Mouse (Mus musculus) adrenal gland, adult 10 weeks (tissue): ENCODE data around the gene Ltb4r2. TPM values are rescaled to one million over a fixed set of nuclear protein-coding genes. Genes with fewer than 3 reads are reported as not detected.

Source experiments
- polyA plus RNA-seq: library from polyadenylated mRNA; stranded (reverse); fragments of 350-450 nt; fragmentation: Illumina TruSeq; extraction: RNeasy Lipid Tissue Mini Kit (QIAGEN cat#74804); gene quantifications from one replicate; pipeline ENCODE4 v1.2.3, GENCODE M21; 2014; ENCODE audit warnings: low read depth, low replicate concordance

Ltb4r2 gene
- polyA plus RNA-seq: not detected

DNA sequence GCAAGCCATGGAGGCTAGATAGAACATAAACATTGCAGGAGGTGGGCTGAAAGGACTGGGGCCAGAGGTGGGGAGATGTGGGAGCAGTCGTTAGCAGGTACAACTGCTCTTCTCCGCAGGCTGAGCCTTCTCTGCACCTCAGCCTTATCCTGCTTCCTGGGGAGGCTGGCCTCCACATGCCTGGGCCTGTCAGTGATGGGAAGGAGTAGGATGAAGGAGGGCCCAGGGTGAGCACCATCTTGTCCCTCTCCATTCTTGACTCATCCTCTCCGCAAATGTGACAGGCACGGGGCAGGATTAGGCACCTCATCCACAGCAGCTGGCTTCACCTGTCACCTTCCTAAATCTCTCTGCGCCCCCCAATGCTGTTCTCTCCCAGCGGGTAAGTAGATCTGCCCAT lies at the start of gene Ltb4r2:
Ltb4r2 (plus strand) TSS at position 266 of the 400 bp plus-strand sequence.

DNA sequence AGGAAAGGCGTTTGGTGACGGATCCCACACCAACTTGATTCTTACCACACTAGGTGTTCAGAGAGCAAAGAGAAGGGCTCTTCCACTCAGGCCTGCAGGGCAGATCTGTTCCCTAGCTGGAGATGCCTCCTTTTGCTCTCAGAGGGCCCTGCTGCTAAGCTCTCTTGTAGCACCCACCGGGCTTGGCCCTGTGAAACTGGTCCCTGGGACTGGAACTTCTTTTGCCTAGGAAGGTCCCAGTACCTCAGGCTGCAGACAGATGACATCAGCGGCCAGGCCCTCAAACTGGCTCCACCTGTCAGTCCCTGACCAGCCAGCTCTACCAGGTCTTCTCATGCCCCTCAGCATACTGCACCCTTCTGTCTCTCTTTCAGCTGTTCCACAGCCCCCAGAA lies 47.5 kb upstream of the Ltb4r2 start, which contains the start of gene Tgm1:
Tgm1 (minus strand) TSS at position 198 of the 394 bp plus-strand sequence.

DNA sequence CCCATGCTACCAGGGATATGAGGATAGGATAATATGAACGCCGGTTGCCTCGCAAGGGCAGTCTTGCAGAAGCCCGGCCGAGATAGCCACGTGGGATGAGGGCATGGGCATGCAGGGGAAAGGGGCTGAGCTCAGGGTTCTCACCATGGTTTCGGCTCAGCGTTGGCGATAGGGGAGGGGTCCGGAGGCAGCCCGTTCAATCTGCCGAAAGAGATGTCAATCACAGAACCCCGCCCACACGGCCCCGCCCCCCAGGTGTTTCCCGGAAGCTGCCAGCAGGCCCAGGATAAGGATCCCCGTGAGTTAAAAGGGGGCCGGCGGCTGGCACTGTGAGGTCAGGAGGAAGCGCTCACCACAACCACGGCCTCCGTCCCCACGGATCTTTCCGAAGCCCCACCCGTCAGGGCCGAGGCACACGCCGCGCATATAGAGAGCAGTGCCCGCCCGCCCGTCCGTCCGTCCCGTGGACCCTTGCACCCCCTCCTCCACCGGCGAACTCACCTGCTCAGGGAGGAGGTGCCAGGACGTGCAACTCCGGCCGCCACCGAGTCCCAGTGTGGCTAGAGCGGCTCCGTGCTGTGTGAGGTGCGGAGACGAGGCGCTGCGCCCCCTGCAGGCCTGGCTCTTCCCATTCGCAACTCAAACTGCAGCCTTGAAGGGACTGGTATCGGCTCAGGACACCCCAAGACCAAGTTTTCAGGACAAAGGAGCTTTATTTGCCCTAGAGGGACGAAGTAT lies 39.4 kb upstream of the Ltb4r2 start, which contains the start of gene Rabggta:
Rabggta (minus strand) TSS at position 564 of the 738 bp plus-strand sequence.

DNA sequence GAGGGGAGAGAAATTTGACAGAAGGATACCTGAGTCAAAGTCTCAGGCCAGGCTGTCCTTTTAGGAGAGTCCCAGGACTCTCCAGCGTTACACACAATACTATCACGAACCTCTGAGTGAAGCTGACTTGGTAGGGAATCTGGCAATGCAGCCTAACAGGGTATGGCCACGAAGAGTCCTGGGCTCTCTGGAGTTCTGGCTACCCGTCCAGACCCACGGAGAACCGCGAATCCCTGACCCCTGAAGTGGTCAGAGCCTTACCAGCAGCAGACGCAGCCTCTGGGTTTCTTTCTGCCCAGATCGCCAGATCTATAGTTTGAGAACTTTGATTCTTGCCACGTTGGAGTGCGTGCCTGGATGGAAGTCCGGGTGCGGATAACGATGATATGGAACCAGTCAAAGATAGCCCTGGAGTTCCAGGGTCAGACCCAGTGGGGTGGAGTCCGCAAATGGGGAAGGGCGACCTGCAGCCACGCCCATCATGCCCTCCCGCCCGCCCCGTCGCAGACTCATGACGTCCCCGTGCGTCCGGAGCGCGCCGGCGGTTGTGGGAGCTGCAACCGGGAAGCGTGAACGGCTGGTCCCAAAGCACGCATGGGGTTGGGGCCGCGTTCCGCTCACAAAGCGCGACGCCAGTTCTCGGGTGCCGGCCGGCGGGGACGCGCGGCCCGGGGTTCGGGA lies 15.9 kb upstream of the Ltb4r2 start, which contains the start of the genes Dhrs1 and Nop9:
Dhrs1 (minus strand) TSS at position 511 of the 681 bp plus-strand sequence.
Nop9 (plus strand) TSS at position 514 of the 681 bp plus-strand sequence.

DNA sequence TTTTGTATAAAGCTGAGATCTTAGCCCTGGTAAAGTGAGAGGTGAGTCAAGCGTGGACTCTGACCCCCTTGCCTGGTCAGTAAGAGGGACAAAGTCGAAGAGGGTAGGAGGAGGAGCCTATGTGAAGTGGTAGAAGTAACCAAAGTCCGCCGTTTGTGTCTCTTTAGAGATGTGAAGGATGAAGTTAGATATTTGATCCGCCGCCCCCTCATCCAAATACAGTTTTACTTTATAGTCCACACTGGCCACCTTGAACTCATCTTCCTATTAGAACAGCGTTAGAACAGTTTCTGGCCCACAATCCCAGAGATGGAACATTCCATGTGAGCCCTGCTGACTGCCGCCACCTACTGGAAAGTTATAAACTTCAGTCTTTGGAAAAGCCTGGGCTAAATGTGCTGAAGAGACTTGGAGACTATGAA lies 2.9 kb upstream of the Ltb4r2 start, which contains the start of gene Cideb:
Cideb (minus strand) TSS at position 96 of the 422 bp plus-strand sequence.

DNA sequence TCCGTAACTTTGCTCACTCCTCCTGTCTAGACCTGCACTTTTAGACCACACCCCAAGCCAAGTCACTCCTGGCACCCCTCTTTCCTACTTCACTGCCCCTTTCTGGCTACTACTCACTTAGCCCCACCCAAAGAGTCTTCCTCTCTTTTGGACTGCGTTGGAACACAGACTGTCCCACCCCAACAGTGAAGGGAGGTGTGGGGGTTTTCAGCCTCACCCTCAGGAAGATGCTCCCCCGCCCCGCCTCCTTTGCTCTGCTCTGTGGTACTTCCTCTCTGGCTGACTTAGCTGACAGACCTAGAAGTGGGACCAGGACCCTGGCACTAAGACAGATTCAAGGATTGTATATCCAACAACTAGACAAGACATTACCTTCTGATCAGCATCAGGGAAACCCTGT lies 4.5 kb downstream of the Ltb4r2 start, which contains the start of gene Ltb4r1:
Ltb4r1 (plus strand) TSS at position 267 of the 400 bp plus-strand sequence.

DNA sequence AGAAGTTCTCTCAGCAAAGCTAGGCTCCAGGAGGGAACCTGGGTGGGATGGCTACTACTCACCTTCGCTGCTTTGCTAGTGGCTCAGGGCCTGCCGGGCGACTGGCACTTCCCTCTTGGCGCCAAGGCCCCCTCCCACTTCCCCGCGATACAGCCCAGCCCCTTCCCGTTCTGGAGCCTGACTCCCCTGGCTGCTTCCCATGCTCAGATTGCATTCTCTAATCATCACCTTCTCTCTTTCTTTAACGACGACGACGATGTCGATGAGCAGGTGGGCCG lies 22.7 kb downstream of the Ltb4r2 start, which contains the start of gene Adcy4:
Adcy4 (minus strand) TSS at position 138 of the 278 bp plus-strand sequence.

DNA sequence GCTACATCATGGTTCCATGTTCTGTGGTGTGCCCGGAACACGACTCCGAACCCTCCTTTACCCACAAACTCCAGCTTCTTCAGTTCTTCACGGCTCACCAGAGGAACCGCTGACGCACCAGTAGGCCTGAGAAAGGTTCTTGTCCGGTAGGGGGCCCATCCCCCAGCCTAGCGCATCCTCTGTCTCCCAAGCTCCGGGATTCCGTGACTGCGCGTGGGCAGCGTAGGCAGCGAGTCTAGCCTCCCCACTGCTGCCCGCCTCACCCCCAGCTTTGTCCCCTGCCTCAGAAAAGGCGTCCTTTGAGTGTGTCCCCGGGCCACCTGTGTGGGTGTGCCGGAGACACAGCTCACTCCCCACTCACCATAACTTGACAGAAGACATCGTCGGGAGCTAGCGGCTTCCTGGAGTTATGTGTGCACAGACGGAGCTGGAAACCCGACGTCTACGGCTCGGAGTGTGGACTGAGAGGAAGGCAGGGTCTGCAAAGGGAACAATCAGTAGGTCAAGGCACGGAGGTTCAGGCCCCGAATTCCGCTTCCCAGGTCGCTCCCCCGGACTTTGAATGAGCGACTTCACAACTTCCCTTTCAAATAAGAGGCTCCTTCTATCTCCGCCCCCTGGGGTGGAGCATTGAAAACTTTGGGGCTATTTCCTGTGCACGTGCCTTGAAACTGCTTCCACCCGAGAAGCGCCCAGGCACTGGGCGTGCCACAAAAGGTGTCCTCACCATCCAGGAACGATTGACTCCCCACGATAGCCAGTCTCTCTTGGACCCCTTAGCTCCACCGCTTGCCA lies 27.2 kb downstream of the Ltb4r2 start, which contains the start of gene Ripk3:
Ripk3 (minus strand) TSS at position 610 of the 795 bp plus-strand sequence.

Other genes with a start within 250 kb of the Ltb4r2 start
- gene Nrl, start 236.4 kb upstream of the Ltb4r2 start, polyA plus RNA-seq: not detected
- gene Pck2, start 221.2 kb upstream of the Ltb4r2 start, polyA plus RNA-seq: 4.3 TPM
- 19.7 TPM for gene Dcaf11, start 201.4 kb upstream of the Ltb4r2 start, polyA plus RNA-seq
- not detected for gene A730061H03Rik, start 201.0 kb upstream of the Ltb4r2 start, polyA plus RNA-seq
- gene Fitm1, start 185.8 kb upstream of the Ltb4r2 start, polyA plus RNA-seq: not detected
- gene Psme1, start 183.3 kb upstream of the Ltb4r2 start, polyA plus RNA-seq: 266 TPM
- 10.2 TPM for gene Emc9, start 176.1 kb upstream of the Ltb4r2 start, polyA plus RNA-seq
- 161 TPM for gene Psme2, start 170.3 kb upstream of the Ltb4r2 start, polyA plus RNA-seq
- 6.4 TPM for gene Rnf31, start 169.7 kb upstream of the Ltb4r2 start, polyA plus RNA-seq
- gene Irf9, start 157.9 kb upstream of the Ltb4r2 start, polyA plus RNA-seq: 44.9 TPM
- gene Rec8, start 143.4 kb upstream of the Ltb4r2 start, polyA plus RNA-seq: 2.4 TPM
- 13.4 TPM for gene Ipo4, start 125.5 kb upstream of the Ltb4r2 start, polyA plus RNA-seq
- 1.7 TPM for gene Gm49378, start 123.5 kb upstream of the Ltb4r2 start, polyA plus RNA-seq
- gene Tm9sf1, start 117.6 kb upstream of the Ltb4r2 start, polyA plus RNA-seq: 48.9 TPM
- not detected for gene Tssk4, start 111.2 kb upstream of the Ltb4r2 start, polyA plus RNA-seq
- 32.2 TPM for gene Mdp1, start 100.9 kb upstream of the Ltb4r2 start, polyA plus RNA-seq
- 44.1 TPM for gene Gmpr2, start 89.5 kb upstream of the Ltb4r2 start, polyA plus RNA-seq
- gene Nedd8, start 89.3 kb upstream of the Ltb4r2 start, polyA plus RNA-seq: 81.5 TPM
- gene Tinf2, start 79.6 kb upstream of the Ltb4r2 start, polyA plus RNA-seq: 10.6 TPM
- gene Tgm1, start 47.5 kb upstream of the Ltb4r2 start, polyA plus RNA-seq: not detected
- 0.47 TPM for gene Rabggta, start 39.2 kb upstream of the Ltb4r2 start, polyA plus RNA-seq
- gene Dhrs1, start 15.7 kb upstream of the Ltb4r2 start, polyA plus RNA-seq: 15.6 TPM
- gene Nop9, start 15.7 kb upstream of the Ltb4r2 start, polyA plus RNA-seq: 6.7 TPM
- gene Cideb, start 3.0 kb upstream of the Ltb4r2 start, polyA plus RNA-seq: not detected
- gene Ltb4r1, start 4.5 kb downstream of the Ltb4r2 start, polyA plus RNA-seq: 0.41 TPM
- gene Adcy4, start 22.7 kb downstream of the Ltb4r2 start, polyA plus RNA-seq: 1.1 TPM
- not detected for gene Ripk3, start 27.4 kb downstream of the Ltb4r2 start, polyA plus RNA-seq
- gene Nfatc4, start 61.7 kb downstream of the Ltb4r2 start, polyA plus RNA-seq: 2.6 TPM
- gene Nynrin, start 92.6 kb downstream of the Ltb4r2 start, polyA plus RNA-seq: 0.41 TPM
- not detected for gene Cbln3, start 123.0 kb downstream of the Ltb4r2 start, polyA plus RNA-seq
- gene Khnyn, start 123.5 kb downstream of the Ltb4r2 start, polyA plus RNA-seq: 9.7 TPM
- gene Sdr39u1, start 138.9 kb downstream of the Ltb4r2 start, polyA plus RNA-seq: 16.7 TPM
- 2.0 TPM for gene Cma1, start 183.2 kb downstream of the Ltb4r2 start, polyA plus RNA-seq
- gene Cma2, start 189.6 kb downstream of the Ltb4r2 start, polyA plus RNA-seq: not detected